Mouse (Mus musculus): Measurements from ENCODE around the gene Upk1a.

DNA sequence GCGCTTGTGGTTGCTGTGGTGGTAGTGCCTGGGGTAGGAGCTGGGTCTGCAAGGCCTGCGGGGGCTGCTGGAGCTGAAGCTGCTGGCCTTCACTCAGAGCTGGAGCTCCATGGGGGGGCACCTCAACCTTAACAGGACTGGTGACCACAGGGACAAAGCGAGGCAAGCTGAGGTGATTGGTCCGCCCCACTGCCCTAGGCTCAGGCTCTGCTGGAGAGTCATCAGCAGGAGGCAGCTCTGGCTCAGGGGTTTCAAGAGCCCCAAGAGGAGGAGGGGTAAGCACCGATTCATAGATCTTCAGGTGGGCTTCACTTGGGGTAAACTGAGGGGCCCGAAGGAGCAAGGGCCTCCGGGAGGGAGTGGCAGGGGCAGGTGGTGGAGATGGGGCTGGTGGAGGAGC is 27.5 kb downstream of the Upk1a start:
- TF ChIP-seq POLR2A (IDR thresholded peaks at IDR 0.05; ENCODE audit: low read depth, low read length), result no peak
- no peak for TF ChIP-seq CTCF (conservative IDR thresholded peaks at IDR 0.05; ENCODE audit: insufficient read depth, insufficient read length, low read depth, low read length)
